Mouse (Mus musculus): ENCODE results near the gene Xbp1. TPM values are rescaled to one million over a fixed set of nuclear protein-coding genes. Genes with fewer than 3 reads are reported as not detected.
"Not testable (repeated sequence)": the region's sequence is repeated elsewhere in the genome, so short reads cannot be mapped to it uniquely, and the experiment has no call there.

Xbp1 gene
- polyA plus RNA-seq, 1 experiment from 2014 or later: 117 TPM

- H3K27me3 ChIP-seq (ENCODE audit: control insufficient read depth, insufficient read depth, low read length): no peaks in the 10 kb centered on the region
- H3K4me1 ChIP-seq (replicated peaks; ENCODE audit: control insufficient read depth, insufficient read depth, low read length): peaks cover 6% of the 10 kb centered on the region; the same call in 1 of the 2 replicates
- no peak overlapping the region for H3K4me2 ChIP-seq (ENCODE audit: low read depth, low read length, severe bottlenecking)
- H3K27ac ChIP-seq (ENCODE audit: low read depth, low read length): no peak overlapping the region
- no peaks in the 10 kb centered on the region for H3K9me3 ChIP-seq (ENCODE audit: control insufficient read depth, low read length)
- WGBS: 82% methylated on average over 1 of the region's 1 CpGs
- no peak for ATAC-seq (replicated peaks; ENCODE audit: low FRiP score)
- no peak overlapping the region for H3K4me3 ChIP-seq (ENCODE audit: low read depth, low read length)
- no peaks in the 10 kb centered on the region for H3K36me3 ChIP-seq (ENCODE audit: control insufficient read depth, insufficient read depth, low read length)
- H3K9ac ChIP-seq (ENCODE audit: low read length): no peak overlapping the region
- DNase-seq (ENCODE audit: low spot score): no peak
Observed at GRCm38 (mm10) chr11:5543281-5543680, 22.8 kb downstream of the Xbp1 start.

- DNase-seq (ENCODE audit: low spot score): not testable (repeated sequence)
- WGBS: 76% methylated on average over 1 of the region's 1 CpGs
Observed at GRCm38 (mm10) chr11:5544709-5545108, 24.2 kb downstream of the Xbp1 start.

GRCm38 (mm10) chr11:5545457-5545856 is 25.0 kb downstream of the Xbp1 start:
- no peak for ATAC-seq (replicated peaks; ENCODE audit: low FRiP score)
- Histone ChIP-seq H3K9ac (ENCODE audit: low read length) (no peak overlapping the region), H3K36me3 (ENCODE audit: control insufficient read depth, insufficient read depth, low read length) (no peaks in the 10 kb centered on the region), H3K4me2 (ENCODE audit: low read depth, low read length, severe bottlenecking) (no peak overlapping the region), H3K9me3 (ENCODE audit: control insufficient read depth, low read length) (no peaks in the 10 kb centered on the region), H3K27me3 (ENCODE audit: control insufficient read depth, insufficient read depth, low read length) (no peaks in the 10 kb centered on the region), H3K4me1 (replicated peaks; ENCODE audit: control insufficient read depth, insufficient read depth, low read length) (peaks cover 4% of the 10 kb centered on the region; the same call in 1 of the 2 replicates), H3K27ac (ENCODE audit: low read depth, low read length) (no peak overlapping the region), H3K4me3 (ENCODE audit: low read depth, low read length) (no peak overlapping the region)
- no peak for DNase-seq (ENCODE audit: low spot score)
- 87% methylated on average over 4 of the region's 4 CpGs for WGBS

More at GRCm38 (mm10) chr11:5544709-5545108, 24.2 kb downstream of the Xbp1 start:
- not testable (repeated sequence) for H3K9ac ChIP-seq (ENCODE audit: low read length); H3K4me2 ChIP-seq (ENCODE audit: low read depth, low read length, severe bottlenecking); ATAC-seq (replicated peaks; ENCODE audit: low FRiP score); H3K27me3 ChIP-seq (ENCODE audit: control insufficient read depth, insufficient read depth, low read length); H3K36me3 ChIP-seq (ENCODE audit: control insufficient read depth, insufficient read depth, low read length); H3K4me3 ChIP-seq (ENCODE audit: low read depth, low read length); H3K4me1 ChIP-seq (replicated peaks; ENCODE audit: control insufficient read depth, insufficient read depth, low read length); H3K9me3 ChIP-seq (ENCODE audit: control insufficient read depth, low read length); H3K27ac ChIP-seq (ENCODE audit: low read depth, low read length)

GRCm38 (mm10) chr11:5546693-5547092 is 26.2 kb downstream of the Xbp1 start:
- H3K4me2 ChIP-seq (ENCODE audit: low read depth, low read length, severe bottlenecking): no peak overlapping the region
- H3K4me1 ChIP-seq (replicated peaks; ENCODE audit: control insufficient read depth, insufficient read depth, low read length): no peaks in the 10 kb centered on the region
- no peaks in the 10 kb centered on the region for H3K27me3 ChIP-seq (ENCODE audit: control insufficient read depth, insufficient read depth, low read length)
- WGBS: 87% methylated on average over 3 of the region's 3 CpGs
- no peak for DNase-seq (ENCODE audit: low spot score)
- ATAC-seq (replicated peaks; ENCODE audit: low FRiP score): no peak
- H3K9ac ChIP-seq (ENCODE audit: low read length): no peak overlapping the region
- H3K27ac ChIP-seq (ENCODE audit: low read depth, low read length): no peak overlapping the region
- H3K9me3 ChIP-seq (ENCODE audit: control insufficient read depth, low read length): no peaks in the 10 kb centered on the region
- no peaks in the 10 kb centered on the region for H3K36me3 ChIP-seq (ENCODE audit: control insufficient read depth, insufficient read depth, low read length)
- no peak overlapping the region for H3K4me3 ChIP-seq (ENCODE audit: low read depth, low read length)

GRCm38 (mm10) chr11:5551430-5551829 is 31.0 kb downstream of the Xbp1 start:
- H3K4me1 ChIP-seq (replicated peaks; ENCODE audit: control insufficient read depth, insufficient read depth, low read length): no peaks in the 10 kb centered on the region
- ATAC-seq (replicated peaks; ENCODE audit: low FRiP score) (no peak), DNase-seq (ENCODE audit: low spot score) (no peak)
- H3K9ac ChIP-seq (ENCODE audit: low read length): no peak overlapping the region
- WGBS: 89% methylated on average over 5 of the region's 5 CpGs
- H3K27me3 ChIP-seq (ENCODE audit: control insufficient read depth, insufficient read depth, low read length): no peaks in the 10 kb centered on the region
- no peak overlapping the region for H3K27ac ChIP-seq (ENCODE audit: low read depth, low read length)
- no peaks in the 10 kb centered on the region for H3K9me3 ChIP-seq (ENCODE audit: control insufficient read depth, low read length)
- no peaks in the 10 kb centered on the region for H3K36me3 ChIP-seq (ENCODE audit: control insufficient read depth, insufficient read depth, low read length)
- H3K4me2 ChIP-seq (ENCODE audit: low read depth, low read length, severe bottlenecking): no peak overlapping the region
- no peak overlapping the region for H3K4me3 ChIP-seq (ENCODE audit: low read depth, low read length)

- 71% methylated on average over 1 of the region's 1 CpGs for WGBS
Observed at GRCm38 (mm10) chr11:5551931-5552330, 31.5 kb downstream of the Xbp1 start.

GRCm38 (mm10) chr11:5560273-5560672 is 39.8 kb downstream of the Xbp1 start:
- Histone ChIP-seq H3K27ac (ENCODE audit: low read depth, low read length) (no peak overlapping the region), H3K27me3 (ENCODE audit: control insufficient read depth, insufficient read depth, low read length) (no peaks in the 10 kb centered on the region), H3K4me2 (ENCODE audit: low read depth, low read length, severe bottlenecking) (no peak overlapping the region), H3K4me1 (replicated peaks; ENCODE audit: control insufficient read depth, insufficient read depth, low read length) (peaks cover 4% of the 10 kb centered on the region; the same call in 1 of the 2 replicates), H3K9ac (ENCODE audit: low read length) (no peak overlapping the region), H3K4me3 (ENCODE audit: low read depth, low read length) (no peak overlapping the region), H3K36me3 (ENCODE audit: control insufficient read depth, insufficient read depth, low read length) (no peaks in the 10 kb centered on the region), H3K9me3 (ENCODE audit: control insufficient read depth, low read length) (no peaks in the 10 kb centered on the region)
- WGBS: 86% methylated on average over 3 of the region's 3 CpGs
- DNase-seq (ENCODE audit: low spot score) (no peak), ATAC-seq (replicated peaks; ENCODE audit: low FRiP score) (no peak)

More at GRCm38 (mm10) chr11:5551931-5552330, 31.5 kb downstream of the Xbp1 start:
- DNase-seq (ENCODE audit: low spot score): no peak
- no peak overlapping the region for H3K4me3 ChIP-seq (ENCODE audit: low read depth, low read length)
- H3K4me1 ChIP-seq (replicated peaks; ENCODE audit: control insufficient read depth, insufficient read depth, low read length): no peaks in the 10 kb centered on the region
- no peak for ATAC-seq (replicated peaks; ENCODE audit: low FRiP score)
- no peak overlapping the region for H3K9ac ChIP-seq (ENCODE audit: low read length)
- H3K27ac ChIP-seq (ENCODE audit: low read depth, low read length): no peak overlapping the region
- H3K27me3 ChIP-seq (ENCODE audit: control insufficient read depth, insufficient read depth, low read length): no peaks in the 10 kb centered on the region
- no peak overlapping the region for H3K4me2 ChIP-seq (ENCODE audit: low read depth, low read length, severe bottlenecking)
- H3K36me3 ChIP-seq (ENCODE audit: control insufficient read depth, insufficient read depth, low read length): no peaks in the 10 kb centered on the region
- no peaks in the 10 kb centered on the region for H3K9me3 ChIP-seq (ENCODE audit: control insufficient read depth, low read length)

GRCm38 (mm10) chr11:5562625-5563268 is 42.3 kb downstream of the Xbp1 start:
- peaks cover 4% of the 10 kb centered on the region; the same call in 1 of the 2 replicates for H3K4me1 ChIP-seq (replicated peaks; ENCODE audit: control insufficient read depth, insufficient read depth, low read length)
- no peak overlapping the region for H3K9ac ChIP-seq (ENCODE audit: low read length)
- no peaks in the 10 kb centered on the region for H3K27me3 ChIP-seq (ENCODE audit: control insufficient read depth, insufficient read depth, low read length)
- WGBS: 12% methylated on average over 9 of the region's 9 CpGs
- ATAC-seq (replicated peaks; ENCODE audit: low FRiP score) (0 out of 2 replicates have a peak, but pooled peaks have one; percentile 27), DNase-seq (ENCODE audit: low spot score) (peak; percentile 62)
- no peaks in the 10 kb centered on the region for H3K9me3 ChIP-seq (ENCODE audit: control insufficient read depth, low read length)
- H3K27ac ChIP-seq (ENCODE audit: low read depth, low read length): no peak overlapping the region
- no peaks in the 10 kb centered on the region for H3K36me3 ChIP-seq (ENCODE audit: control insufficient read depth, insufficient read depth, low read length)
- no peak overlapping the region for H3K4me2 ChIP-seq (ENCODE audit: low read depth, low read length, severe bottlenecking)
- no peak overlapping the region for H3K4me3 ChIP-seq (ENCODE audit: low read depth, low read length)

- DNase-seq (ENCODE audit: low spot score) (no peak), ATAC-seq (replicated peaks; ENCODE audit: low FRiP score) (no peak)
- no peak overlapping the region for H3K9ac ChIP-seq (ENCODE audit: low read length)
- H3K36me3 ChIP-seq (ENCODE audit: control insufficient read depth, insufficient read depth, low read length): no peaks in the 10 kb centered on the region
- H3K9me3 ChIP-seq (ENCODE audit: control insufficient read depth, low read length): no peaks in the 10 kb centered on the region
- H3K27ac ChIP-seq (ENCODE audit: low read depth, low read length): no peak overlapping the region
- 50% methylated on average over 6 of the region's 6 CpGs for WGBS
- H3K4me3 ChIP-seq (ENCODE audit: low read depth, low read length): no peak overlapping the region
- H3K4me1 ChIP-seq (replicated peaks; ENCODE audit: control insufficient read depth, insufficient read depth, low read length): peaks cover 4% of the 10 kb centered on the region; the same call in 1 of the 2 replicates
- H3K27me3 ChIP-seq (ENCODE audit: control insufficient read depth, insufficient read depth, low read length): no peaks in the 10 kb centered on the region
- H3K4me2 ChIP-seq (ENCODE audit: low read depth, low read length, severe bottlenecking): no peak overlapping the region
Observed at GRCm38 (mm10) chr11:5563898-5564297, 43.4 kb downstream of the Xbp1 start.
